Mouse (Mus musculus) MN1 (cell line): ENCODE data around the gene Chchd5.

Experiments
- DNase-seq: peaks from one replicate; pipeline ENCODE4 v3.0.0-alpha.2; 2016; ENCODE audit warnings: low spot score

Chchd5 gene

DNA sequence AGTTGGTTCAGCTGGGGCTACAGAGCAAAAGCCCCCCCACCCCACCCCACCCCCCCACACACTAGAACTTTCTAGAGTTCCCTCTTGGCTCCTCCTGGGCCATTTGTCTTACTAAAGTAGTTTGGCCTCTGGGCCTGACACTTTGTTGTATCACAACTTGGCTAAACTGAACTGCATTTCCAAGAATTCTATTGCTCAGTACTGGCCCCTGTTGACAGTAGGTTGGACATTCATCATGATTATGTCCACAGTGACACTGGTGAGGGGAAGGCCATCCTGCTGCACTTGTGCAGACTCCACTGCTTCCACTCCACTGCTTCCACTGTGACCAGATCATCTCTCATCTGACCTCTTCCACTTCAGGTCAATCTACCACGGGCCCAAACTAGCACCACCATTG is 23.3 kb downstream of the Chchd5 start:
- DNase-seq: no peak

DNA sequence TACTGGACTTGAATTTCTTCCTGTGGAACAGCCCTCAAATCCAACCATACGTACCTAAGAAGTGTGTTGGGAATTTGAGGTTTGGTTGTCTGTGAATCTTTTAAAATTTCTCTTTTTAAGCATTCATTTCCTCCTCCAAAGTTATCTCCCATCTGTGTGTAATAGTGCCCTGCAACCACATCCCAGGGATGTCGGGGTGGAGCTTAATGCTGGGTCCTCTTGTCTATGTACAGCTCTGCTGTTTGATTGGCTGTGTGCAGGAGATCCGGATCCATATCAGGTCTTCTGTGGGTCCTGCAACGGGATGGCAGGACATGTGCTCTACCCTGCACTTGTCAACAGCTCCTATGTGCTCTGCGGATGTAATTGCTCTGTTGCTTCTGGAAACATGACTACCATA is 35.3 kb downstream of the Chchd5 start:
- no peak for DNase-seq

DNA sequence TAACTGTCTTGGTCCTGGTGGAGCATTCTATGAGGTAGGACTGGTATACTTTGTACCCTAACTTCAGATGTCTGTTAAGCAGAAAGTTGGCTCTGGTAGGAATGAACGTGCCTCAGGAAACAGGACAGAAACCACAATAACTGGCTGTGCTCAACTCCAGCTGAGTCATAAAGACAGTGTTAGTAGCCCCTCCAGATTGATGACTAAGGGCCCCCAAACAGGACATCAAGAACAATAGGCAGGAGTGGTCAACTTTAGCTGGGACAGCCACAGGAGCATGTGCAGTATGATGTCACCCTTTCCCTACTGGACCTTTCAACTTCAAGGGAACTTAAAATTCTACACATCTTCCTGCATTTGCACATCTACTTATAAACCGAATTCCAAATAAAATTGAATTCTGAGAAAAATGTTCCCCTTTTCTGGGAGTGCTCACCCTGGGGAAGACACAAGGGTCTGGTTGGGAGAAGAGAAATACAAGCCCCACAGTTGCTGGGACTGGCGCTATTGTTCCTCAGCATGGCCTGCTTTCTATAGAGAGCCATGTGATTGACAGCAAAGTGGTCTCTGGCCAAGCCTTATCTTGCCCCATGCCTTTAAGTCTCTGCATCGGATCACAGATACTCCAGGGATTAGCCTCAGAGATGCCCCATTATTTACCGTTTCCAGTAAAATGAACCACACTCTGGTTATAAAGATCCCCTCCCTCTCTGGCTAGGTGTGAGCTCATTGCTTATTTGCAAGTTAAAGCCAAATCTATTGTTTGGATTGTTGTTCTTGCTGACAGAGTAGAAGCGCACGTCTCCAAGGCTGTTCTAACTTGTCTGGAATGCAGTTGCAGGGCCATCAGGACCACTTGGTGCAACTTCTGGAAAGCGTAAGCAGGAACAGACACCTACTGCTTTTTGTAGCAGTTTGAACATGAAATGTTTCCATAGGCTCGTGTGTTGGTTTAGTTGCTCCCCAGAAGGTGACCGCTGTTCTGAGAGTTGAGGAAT is 37.3 kb downstream of the Chchd5 start:
- peak; percentile 33 for DNase-seq

DNA sequence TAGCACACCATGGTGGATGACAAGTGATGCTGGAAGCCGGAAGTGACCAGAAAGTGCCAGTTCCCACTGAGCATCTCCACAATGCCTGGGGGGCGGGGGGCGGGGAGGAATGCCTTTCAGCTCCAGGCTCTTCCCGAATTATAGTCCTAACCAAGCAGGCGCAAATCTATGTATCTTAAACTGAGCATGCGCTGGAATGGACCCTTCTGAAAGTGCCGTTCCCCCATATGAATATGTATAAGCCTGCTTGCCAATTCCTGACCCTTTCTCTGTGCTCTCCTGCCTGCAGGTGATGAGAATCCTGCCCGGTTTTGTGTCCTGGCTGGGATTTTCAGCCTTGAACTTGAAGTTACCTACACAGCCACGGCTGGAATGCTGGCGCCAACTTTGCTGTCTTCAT is 43.9 kb downstream of the Chchd5 start:
- DNase-seq: no peak

DNA sequence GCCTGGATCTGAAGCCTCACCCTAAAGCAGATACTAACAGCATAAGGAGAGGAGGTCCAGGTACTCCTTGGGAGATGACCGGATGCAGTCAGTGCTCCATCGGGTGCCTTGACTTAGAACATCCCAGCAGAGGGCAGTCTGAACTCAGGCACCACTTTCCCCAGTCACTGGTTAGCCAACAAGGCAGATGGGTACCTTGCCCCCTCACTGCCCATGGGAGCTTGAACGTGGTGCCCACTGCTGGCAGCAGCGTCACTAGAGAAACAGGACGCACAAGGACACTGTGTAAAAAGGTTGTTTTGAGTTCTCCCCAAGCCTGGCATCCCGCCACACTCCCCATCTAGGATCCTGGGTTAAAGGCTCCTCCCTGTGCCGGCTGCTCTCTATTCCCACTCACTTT is 45.0 kb downstream of the Chchd5 start:
- peak; percentile 51 for DNase-seq

DNA sequence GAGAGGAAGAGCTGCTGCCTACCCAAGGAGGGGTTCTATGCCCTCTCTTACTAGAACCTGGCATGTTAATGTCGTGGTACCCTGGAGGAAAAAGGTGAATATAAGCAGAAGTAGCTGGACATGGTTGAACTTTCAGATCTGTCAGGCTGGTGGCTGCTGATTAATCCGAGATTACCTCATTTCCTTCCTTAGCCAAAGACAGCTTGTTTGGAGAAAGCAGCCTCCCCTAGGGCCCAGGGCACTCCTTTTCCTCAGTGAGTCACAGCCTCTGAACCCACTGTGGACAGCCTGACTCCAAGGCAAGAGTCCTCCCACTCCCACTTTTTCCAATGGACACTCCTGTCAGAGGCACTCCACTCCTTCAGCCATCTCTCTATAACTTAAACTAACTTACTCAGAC is 46.1 kb downstream of the Chchd5 start:
- DNase-seq: peak; percentile 28

DNA sequence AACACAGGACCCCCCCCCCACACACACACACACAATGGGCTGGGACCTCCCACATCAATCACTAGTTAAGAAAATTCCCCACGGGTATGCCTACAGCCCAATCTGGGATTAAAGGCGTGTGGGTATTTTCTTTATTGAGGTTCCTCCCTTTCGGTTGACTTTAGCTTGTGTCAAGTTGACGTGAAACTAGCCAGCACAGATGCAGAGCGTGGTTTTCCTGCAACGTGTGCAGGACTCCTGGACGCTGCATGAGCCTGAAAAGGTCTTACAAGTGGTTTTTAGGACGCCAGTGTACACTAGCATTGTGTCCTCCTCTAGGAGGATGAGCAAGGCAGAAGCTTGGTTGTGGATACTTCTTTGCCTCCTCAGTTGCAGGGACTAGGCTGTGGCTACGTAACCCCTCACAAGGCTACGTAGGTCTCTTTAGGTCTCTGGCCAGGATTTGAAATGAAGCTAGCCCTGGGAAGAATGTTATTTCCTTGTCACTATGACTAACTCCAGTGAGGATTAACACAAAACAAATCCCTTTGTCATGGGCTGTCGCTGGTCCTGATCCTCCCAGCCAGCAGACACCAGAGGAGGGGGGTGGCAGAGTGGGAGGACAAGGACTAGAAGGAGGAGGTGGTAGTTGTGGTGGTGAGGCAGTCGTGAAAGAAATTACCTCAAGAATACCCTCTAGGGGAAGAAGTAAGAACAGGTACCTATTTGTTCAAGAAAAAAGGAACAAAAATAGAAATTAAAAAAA is 47.3 kb downstream of the Chchd5 start:
- no peak for DNase-seq

DNA sequence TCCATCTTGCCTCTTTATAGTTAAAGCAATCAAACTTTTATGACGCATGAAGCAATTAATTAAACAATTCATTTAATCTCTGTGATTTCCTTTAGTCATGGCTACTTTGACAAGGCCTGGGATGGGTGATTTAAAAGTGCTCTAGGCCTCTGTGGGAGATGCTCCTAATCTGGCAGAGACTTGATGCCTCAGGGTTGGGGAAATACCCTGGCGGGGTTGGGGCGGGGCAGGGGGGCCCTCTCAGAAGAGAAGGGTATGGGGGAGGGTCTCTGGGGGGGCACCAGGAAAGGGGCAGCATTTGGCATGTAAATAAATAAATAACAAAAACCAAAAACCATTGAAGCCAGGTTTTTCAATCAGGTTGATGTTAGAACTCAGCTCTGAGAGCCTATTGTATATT is 48.2 kb downstream of the Chchd5 start:
- no peak for DNase-seq

DNA sequence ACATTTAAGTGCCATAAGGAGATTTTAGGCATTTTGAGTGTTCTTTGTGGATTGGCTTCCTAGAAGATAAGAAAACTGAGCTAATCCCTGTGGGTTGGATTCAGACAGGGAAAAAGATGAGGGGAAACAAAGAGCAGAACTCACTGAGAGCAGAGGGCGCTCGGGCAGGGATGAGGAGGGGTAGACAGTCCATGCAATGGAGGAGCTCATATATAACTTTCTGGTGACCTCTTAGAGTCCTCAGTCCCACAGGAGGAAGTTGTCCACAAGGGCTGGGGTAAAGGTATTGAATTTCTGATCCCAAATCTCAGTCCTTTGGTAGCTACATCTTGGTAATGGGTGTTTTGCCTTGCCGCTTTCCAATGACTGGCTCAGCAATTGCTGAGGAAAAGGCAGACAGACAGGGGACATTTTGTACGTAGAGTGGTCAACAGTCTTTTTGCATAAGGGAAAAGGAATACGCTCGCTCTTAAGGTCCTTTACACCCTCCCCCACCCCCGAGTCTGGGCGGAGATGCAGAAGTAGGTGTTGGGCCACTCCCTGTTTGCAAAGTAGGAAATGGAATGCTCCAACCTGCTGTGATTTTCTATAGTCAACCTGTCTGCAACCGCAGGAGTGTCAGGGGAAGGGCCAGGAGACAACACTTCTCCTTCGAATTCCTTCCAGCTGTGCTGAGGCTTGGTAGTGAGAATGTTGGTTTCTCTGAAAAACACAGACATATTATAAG is 48.8 kb downstream of the Chchd5 start:
- no peak for DNase-seq

DNA sequence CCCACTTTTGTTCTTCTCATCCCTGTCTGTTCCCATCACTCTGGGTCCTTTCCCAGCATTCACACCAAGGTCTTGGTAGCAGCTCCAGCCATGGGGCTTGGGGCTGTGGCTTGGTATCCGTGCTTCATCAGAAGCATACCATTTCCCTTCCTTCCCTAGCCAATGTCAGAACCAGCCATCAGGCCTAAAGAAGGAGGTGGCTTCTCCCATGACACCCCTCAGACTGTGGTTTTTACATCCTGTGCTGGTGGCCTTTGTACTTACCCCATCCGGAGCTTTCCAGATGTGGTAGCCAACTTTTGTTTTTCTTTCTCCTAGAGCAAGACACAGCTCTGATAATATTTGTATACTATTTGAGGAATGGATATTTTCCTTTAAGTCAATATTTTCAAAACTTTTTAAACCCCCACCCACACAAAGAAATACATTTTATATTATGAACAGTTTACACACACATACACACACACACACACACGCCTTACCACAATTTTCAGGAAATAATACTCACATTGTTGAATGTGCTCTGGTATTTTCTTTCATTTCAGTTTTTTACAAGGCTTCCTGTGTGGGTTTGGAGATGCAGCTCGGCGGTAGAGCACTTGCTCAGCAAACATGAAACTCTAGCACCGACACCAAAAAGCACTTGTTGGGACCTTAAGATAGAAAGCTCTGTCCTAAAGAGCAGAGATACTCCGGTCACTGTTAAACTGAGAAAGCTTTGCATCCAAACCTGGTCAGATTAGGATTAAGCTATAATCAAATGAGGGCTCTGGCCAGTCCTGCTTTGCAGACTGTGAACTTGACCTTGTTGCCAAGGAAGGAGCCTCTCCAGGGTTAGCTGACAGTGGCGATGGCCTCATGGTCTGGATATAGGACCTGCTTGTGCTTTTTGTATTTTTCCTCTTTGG is 50.7 kb downstream of the Chchd5 start:
- no peak for DNase-seq

DNA sequence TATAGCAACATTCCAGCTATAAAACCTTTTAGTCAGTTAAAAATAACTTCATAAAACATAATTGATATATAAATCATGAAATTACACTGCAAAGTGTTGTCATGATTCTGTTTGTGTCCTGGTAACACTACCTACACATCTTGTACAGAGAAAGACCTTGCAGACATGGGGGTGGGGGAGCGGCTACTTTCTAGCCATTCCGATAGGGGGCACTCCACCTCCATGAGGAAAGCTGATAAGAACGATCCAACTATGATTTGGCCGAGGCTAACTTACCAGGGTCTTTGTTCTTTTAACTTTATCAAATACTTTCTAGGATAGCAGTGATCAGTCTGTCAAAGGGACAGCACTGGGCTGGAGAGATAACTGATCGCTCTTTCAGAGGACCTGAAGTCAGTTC is 52.0 kb downstream of the Chchd5 start:
- no peak for DNase-seq

DNA sequence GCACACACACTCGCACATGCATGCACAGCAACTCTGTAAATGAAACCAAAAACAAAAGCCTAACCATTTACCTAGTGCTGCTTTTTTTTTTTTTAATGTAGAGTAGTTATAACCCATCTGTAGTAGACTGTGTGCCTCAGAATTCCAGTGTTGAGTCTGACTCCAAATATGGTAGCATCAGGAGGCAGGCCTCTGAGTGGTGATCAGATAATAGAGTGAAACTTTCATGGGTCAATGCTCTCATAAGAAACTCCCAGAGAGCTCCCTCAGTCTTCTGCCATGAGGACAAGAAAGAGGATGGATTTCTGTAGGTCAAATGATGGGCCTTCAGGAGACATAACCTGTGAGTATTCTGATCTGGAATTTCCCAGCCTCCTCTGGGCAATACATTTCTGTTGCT is 52.9 kb downstream of the Chchd5 start:
- no peak for DNase-seq

DNA sequence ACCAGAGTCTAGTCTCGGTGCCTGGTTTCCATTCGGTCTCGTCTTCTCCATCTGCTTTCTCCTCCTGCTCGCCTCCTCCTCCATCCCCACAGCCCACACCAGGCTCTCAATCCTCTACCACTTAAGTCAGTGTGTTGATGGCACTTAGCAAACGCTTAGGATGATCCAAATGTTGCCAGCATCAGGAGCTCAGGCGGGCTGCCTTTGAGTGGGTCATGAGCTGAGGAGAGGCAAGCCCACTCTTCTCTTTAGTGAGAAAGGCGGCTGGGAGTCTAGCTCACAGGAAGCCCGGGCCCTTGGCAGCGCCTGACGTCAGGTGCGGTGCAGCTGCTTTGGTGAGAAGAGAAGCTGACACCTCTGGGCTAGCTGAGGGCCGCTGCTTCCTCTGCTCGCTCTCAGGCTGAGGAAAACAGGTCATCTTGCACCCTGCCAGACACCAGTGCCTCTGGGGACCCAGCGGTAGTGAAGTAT is 54.1 kb downstream of the Chchd5 start:
- DNase-seq: peak; percentile 60
